Mouse (Mus musculus): Measurements from ENCODE around the gene Myef2.

DNA sequence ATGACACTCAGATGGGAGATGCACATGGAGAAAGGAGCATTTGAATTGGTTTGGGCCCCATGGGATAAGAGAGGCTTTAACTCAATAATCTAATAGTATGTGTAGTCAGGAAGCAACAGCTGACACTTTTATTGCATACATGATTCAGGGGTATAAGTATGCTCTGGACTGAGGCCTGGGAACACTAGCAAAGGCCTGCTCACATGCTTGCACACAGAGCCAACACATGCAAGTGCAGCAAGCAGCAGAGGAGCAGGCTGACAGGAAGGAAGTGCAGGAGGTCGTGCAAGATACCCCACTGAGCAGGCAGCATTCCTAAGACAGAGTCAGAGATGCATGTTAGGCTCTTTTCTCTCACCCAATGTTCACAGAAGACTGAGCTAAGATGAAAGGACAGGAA, 39.6 kb downstream of the Myef2 start:
- TF ChIP-seq POLR2A (IDR thresholded peaks at IDR 0.05; ENCODE audit: low read depth, low read length) (no peak), CTCF (conservative IDR thresholded peaks at IDR 0.05; ENCODE audit: insufficient read depth, insufficient read length, low read depth, low read length) (no peak)
